Mouse (Mus musculus): Measurements from ENCODE around the gene Unc13c.

Gene Unc13c

DNA sequence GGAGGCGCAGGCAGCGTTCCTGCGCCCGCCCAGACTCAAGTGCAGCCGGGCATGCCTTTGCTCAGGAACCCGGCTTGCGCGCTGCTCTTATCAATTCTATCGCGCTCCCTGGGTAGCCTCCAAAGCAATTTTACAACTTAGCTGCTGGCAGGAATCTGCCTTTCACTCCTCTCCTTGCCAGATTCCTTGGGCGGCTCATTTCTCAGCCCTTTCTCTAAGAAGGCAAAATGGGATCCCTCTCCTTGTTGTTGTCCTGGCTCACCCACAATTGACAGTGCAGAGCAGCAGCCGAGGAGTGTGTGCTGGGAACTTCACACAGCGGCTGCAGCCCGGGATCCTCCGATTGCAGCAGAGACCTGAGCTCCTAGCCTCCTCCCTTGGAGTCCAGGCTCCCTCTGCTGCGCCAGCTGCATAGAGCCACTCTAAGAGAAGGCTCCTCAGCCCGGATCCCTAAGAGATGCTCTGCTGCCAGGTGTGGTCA lies at the start of gene Unc13c:
TSS of gene Unc13c (minus strand) at position 326 of the 481 bp plus-strand sequence.
- peak; percentile 30 for DNase-seq

DNA sequence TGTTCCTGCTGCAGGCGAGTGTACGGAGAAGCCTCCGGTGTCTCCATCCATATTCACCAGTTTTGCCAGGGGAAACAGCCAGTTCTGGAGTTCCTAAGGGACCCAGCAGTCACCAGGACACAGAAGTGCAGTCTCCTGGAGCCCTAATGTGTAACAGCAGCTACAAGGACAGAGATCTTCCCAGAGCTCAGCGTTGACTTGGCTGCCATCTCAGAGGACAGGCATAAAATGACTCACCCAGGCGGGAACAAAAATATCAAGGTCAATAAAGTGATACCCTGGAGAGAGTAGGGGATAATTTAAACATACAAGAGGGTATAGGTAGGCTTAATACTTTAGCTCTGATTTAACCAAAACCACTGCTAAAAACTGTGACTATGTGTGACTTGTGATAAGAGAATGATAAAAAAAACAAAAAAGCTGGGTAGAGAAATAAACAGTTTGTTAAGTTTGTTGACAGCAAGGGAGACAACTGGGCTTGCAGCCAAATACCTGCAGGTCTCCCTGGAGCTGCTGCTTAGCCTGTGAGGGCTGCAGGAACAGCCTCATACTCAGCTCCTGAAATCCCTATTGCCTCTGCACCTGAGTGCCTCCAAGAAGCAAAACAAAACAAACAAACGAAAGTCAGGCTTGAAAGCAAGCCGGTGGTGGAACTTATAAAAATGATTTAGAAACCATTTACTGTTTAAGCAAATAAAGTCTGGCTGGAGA lies 39.4 kb upstream of the Unc13c start:
- peak; percentile 33 for DNase-seq

DNA sequence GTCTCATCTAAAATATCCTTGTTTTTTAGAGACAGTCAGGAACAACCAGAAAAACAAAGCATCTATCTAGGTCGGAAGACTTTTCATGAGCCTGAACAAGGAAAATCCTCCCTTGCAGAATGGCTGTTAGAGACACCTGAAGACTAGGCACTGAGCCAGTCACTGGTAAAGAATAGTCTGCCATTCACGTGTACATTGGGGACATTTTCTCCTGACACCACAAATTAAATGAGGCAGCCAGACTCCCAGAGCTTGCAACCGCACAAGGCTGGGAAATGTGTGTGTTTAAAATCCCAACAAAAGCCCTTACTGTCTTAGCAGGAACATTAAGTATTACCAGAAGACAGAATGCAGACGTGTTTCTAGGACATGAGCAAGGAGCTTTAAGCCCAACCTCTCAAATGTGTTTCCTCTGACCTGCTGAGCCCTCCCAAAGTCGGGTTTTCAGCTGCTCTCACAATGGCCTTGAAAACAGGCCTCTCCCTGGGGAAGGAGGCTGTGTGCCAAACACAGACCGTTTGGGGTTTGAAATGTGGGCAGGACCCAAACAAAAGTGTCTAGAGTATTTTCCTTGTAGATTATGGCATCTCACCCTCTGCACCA lies 33.7 kb upstream of the Unc13c start:
- DNase-seq = peak; percentile 2

DNA sequence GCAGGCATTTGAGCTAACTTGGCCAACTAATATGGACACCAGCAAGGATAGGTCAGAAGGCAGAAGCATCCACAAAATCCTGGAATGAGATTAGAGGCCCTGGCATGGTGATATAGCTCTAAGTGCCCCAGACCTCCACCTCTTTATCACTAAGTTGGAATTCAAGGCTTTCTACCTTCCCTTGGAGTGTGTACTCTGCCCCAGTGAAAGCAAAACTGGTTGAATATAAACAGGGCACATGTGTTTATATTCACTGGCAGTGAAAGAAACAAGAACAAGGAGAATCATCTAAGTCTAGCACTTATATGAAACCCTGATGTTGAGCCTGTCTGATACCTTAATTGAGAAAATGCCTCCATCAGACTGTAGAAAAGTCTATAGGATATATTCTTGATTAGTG lies 19.3 kb upstream of the Unc13c start:
- DNase-seq = peak; percentile 10

DNA sequence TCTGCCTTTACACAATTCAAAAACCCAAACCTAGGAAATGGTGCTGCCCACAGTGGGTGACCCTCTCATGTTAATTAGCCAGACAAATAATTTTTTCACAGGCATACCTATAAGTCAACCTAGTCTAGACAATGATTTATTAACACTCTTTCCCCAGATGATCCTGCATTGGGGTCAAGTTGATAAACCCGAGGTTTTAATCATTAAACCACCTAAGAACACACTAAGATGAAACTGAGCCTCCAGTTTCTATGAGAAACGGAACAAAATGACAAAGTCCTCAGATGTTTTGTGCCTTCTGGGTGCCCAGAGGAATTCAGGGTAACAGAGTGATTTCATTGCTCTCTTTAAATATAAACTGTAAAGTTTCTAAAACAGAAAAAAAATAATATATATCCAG lies 18.5 kb upstream of the Unc13c start:
- peak; percentile 16 for DNase-seq

DNA sequence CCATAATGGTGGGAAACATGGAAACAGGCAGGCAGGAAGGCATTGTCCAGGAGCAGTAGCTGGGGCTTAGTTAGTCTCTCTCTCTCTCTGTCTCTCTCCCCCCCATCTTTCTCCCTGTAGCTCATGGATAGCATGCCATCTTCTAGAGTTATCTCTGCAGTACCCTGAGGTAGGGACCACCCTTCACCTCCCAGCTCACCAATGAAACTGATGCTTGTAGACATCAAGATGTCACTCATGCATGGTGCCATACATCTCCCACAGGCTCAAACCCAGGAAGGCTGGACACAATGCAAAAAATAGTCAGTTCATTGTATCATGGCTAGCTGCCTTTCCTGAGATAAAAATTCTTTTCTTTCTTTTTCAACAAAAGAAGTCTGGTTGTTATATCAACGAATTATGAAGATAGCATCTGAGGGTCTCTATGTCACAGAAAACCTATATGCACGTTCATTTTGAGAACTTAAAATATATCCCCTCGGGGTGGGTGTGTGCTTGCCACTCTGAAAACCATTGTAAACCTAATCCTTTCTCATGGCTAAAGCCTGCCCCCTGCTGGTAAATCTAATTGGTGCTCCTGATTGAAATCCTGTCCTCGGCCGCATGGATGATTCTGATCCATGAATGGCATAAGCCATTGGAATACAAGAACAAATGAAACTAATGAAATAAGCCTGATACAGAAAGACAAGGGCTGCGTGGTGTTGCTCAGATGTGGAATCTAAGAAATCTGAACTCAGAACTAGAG lies 14.0 kb upstream of the Unc13c start:
- DNase-seq = peak; percentile 78

DNA sequence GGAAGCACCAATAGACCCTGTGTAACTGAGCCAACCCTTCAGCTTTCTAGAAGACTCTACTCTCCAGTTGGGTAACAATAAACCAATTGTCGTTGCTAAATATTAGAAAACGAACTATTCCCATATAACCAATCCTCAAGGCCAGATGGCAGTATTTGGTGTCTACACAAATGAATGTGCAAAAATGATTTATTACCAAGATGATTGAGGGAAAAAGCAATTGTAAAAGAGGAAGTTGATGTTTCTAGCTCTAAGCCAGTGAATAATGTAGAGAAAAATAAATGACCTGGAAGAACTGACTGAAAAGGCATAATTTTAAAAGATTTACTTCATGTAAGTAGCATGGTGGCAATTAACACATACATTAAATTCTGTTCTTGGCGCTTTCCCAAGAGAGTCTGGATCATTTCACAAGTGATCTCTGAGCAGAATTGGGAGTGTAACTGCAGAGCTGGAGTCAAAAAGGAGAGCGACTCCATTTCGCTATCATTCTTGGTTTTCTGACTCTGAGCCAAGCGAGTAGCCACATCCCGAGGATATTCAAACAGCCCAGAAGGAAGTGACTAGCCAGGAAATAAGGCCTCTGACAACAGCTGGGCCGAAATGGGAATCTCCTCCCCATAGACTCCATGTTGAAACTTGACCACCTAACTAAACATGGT lies 3.7 kb upstream of the Unc13c start:
- no peak for DNase-seq

DNA sequence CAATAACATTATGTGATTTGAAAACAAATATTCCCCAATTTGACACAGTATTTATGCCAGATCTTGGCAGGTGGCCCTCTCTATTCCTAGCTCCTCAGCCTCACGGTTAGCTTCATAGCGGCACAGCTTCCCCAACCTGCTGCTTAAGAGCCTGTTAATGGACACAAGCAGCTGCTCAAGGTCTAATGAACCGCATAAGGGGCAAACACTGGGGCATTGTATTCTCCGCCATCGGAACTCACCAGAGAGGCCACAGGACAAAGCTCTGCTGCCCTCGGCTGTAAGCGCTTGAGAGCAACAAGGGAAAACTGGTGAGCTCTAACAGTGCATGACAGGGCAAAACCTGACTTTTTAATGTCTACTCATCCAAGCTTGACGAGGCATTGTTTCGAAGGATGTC lies 2.0 kb upstream of the Unc13c start:
- DNase-seq = peak; percentile 10

- no peak for DNase-seq
These were observed 3.3 kb downstream of the Unc13c start for GRCm38 (mm10) chr9:73965322-73965915.

GRCm38 (mm10) chr9:73962471-73962870 lies 6.3 kb downstream of the Unc13c start:
- no peak for DNase-seq

GRCm38 (mm10) chr9:73952331-73952730 lies 16.4 kb downstream of the Unc13c start:
- DNase-seq = no peak

DNA sequence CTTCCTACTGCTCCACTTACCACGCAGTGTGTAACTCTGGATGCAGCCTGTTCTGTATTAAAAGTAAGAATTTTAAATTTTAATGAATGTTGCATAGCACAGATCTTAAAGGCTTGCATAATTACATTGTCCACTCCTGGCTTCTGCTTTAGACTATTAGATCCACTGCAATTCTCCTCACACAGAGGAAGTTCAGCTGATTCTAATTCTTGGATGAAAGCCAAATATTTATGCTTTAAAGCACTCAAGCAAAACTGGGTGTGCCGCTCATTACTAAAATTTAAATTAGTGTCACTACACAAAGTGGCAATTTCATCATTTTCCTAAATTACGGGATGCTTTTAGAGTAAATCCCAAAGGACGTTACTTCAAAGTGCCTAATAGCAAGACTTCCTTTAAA lies 17.2 kb downstream of the Unc13c start:
- DNase-seq = no peak

GRCm38 (mm10) chr9:73934844-73935243 lies 33.9 kb downstream of the Unc13c start:
- peak; percentile 12 for DNase-seq

GRCm38 (mm10) chr9:73931988-73932387 lies 36.8 kb downstream of the Unc13c start:
- no peak for DNase-seq

- no peak for DNase-seq
These were observed 41.5 kb downstream of the Unc13c start for GRCm38 (mm10) chr9:73927276-73927675.

GRCm38 (mm10) chr9:73922449-73923115 lies 46.2 kb downstream of the Unc13c start:
- peak; percentile 5 for DNase-seq

- DNase-seq = no peak
These were observed 62.8 kb downstream of the Unc13c start for GRCm38 (mm10) chr9:73905959-73906358.

DNA sequence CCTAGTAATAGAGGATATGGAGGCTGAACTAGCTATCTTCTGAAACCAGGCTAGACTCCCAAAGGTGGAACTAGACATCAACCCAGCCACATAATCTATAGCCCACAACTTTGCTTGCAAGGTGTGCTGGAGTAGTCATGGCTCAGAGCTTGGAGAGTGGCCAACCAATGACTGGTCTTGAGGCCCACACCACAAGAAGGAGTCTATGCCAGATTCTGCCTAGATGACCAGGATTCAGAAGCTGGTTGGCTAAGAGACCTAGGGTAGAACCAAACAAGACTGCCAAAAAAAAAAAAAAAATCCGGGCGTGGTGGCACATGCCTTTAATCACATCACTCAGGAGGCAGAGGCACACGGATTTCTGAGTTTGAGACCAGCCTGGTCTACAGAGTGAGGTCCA lies 70.2 kb downstream of the Unc13c start:
- no peak for DNase-seq

- no peak for DNase-seq
These were observed 72.6 kb downstream of the Unc13c start for GRCm38 (mm10) chr9:73896210-73896609.

GRCm38 (mm10) chr9:73883587-73883986 lies 85.2 kb downstream of the Unc13c start:
- no peak for DNase-seq

DNA sequence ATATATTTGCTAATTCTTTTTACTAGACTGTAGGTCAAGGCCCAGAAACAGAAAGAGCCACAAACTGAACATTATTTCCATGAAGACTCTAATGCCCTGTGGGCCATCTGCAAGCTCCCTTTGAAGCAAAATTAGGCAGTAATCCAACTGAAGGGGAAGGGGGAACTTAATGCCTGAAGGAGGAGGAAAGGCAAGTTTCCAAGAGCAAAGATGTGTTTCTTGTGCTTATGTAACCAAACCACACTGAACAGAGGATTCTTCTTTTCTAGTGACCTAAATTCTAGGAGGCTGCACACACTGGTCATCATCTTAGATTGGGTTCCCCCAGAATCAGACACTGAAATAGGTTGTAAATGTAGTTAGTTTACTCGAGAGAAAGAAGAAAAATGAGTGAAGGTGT lies 85.6 kb downstream of the Unc13c start:
- peak; percentile 7 for DNase-seq

DNA sequence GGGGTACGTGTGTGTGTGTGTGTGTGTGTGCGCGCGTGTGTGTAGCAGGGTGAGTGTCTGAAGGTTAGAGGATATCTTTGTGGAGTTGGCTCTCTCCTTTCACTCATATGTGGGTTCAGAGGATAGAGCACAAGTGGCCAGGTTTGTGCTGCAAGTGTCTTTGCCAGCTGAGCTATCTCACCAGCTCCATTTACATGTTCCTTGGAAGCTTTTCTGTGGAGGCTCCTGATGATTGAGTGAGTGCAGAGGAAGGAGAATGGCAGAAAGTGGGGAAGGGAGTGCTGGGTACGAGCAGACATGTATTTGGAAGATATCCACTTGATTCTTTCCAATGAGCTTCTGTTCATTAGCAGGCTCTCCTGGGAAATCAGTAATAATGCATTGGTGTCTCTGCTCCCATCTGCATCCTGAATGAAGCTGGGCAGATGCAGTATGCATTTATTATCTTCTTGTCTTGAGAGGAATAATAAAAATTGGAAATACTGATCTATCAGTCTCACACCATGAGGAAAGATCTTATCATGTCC lies 86.3 kb downstream of the Unc13c start:
- DNase-seq = no peak

All from kidney, postnatal 14 days (tissue).